Mouse (Mus musculus) c-Kit-positive CD71-negative TER-119-negative erythroid progenitor cells, embryonic 14.5 days (primary cell): Measurements from ENCODE around the gene Ormdl3.
"Not testable (repeated sequence)": the region's sequence is repeated elsewhere in the genome, so short reads cannot be mapped to it uniquely, and the experiment has no call there.

Source experiments
- DNase-seq: peaks from one replicate; pipeline ENCODE4 v3.0.0-alpha.2; 2013; ENCODE audit warnings: low read depth

The Ormdl3 gene

DNA sequence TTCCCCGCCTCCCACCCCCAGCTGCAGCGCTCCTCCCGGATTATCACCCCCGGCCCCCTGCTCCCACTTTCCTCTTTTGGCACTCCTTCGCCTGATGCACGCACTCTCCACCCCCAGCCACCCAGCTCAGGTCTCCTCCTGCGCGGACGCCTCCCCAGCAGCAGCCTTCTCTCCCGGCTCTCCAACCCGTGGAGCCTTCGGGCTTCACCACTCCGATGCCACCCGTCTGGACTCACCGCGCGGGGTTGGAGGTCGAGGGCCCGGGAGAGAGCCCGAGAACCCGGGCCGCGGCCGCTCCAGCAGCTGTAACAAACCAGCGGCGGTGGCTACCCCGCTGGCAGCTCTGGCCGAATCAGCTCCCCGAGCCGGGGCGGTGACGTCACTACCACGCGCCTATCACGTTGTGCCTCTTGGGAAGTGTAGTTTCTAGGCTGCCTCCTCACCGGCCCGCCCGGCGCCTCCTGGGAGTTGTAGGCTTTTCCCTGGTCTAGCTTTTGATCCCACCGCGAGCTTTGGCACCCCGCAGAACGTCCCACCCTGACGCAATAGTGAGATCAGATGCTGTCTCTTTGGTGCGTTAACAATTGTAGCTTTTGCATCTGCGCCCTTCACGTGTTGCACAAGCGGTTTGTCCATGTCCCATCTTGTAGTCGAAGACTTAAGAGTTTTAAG lies at the start of gene Ormdl3:
Gene Ormdl3 (minus strand): TSS at position 477 of the 672 bp plus-strand sequence.
- DNase-seq, result peak; percentile 97

DNA sequence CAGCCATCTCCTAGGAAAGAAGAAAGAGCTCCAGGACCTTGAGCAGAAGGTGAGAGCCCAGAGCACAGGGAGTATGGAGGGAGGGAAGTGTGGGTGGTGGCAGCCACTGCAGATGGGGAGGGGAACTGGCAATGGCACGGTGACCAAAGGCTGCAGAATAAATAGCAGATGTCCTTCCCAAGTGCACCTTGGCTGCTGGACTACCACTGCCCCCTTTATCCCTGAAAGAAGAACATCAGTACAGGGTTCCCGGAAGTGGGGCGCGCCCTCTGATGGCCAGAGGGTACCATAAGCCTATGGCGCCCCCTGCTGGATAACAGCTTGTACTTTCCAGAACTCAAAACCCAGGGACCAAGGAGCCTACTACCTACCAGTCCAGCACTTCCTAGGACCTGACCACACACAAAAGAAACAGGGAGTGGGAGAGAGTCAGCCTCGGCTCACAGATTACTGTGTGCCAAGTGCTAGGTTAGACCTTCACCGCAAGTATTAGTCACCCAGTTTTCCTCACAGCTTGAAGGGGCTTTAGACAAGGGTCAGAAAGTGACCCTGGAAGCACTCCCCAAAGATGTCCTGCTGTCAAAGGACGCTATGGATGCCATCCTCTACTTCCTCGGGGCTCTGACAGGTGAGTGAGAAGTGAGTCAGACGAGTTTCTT lies 48.3 kb upstream of the Ormdl3 start:
- peak; percentile 18 for DNase-seq

DNA sequence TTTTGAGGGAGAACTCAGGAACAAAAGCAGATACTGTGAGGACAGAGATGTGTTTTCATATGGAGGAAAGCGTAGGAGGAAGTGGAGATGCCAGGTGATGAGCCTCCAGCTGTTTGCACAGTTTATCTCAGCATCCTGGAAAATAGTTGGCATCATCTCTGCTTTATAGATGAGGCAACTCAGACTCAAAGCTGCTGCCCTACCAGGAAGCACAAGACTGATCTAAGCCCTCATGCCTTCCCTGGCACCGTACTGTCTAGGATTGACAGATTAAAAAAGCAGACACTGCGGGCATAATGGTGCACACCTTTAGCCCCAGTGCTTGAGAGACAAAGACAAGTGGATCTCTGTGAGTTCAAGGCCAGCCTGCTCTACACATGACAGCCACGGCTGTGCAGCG lies 43.5 kb upstream of the Ormdl3 start:
- no peak for DNase-seq

DNA sequence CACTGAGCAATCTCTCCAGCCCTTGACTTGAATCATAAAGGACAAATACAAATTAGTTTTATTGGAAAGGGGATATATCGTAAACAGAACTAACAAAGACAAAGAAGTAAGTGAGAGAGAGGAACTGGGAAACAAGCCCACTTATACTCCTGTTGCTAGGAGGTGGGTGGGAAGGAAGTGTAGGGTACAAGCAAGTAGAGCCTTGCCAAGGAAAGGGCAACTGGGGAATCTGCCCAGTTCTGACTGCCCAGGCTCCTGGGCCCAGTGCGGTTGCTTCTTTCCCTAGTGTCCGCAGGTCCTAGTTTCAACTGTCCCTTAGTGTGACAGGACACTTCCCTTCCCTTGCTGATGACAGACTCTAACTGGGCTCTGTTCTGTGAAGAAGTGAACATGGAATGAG lies 41.5 kb upstream of the Ormdl3 start:
- DNase-seq, result no peak

DNA sequence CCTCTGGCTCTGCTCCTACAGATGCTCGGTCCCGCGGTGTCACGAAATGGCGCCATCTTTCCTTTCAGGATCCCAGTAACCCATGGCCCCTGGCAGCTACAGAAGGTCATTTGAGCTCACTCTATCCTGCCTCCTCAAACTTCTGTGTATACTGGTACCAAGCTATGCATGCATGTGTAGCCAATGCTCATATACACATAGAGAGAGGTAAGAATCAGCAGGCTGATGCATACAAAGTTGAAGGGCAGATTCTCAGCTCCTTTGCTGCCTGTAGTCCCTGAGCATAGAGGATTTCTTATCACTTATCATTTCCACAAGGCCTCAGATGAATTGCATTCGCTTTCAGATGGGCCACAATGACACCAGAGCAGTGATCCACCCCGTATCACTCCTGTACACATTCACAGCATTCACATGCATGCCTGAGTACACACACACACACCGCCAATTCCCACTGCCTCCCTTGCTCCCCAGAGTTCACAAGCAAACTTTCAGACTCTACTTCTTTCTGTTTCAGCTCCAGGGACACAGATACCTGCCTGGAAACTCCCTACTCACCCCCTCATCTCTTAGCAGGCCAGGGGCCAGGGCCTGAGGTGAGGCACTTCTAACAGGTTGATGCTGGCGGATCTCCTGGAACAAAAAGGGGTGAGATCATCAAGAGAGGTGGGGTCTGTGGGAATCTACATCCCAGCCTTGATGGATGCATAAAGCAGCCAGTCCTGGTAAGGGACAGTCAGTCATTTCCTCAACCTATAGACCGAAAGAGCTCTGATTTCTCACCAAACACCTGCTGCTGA lies 38.6 kb upstream of the Ormdl3 start, which contains the start of the genes Gm12355 and Gsdma3:
Gene Gm12355 (minus strand): TSS at position 51 of the 800 bp plus-strand sequence.
Gene Gsdma3 (plus strand): TSS at position 750 of the 800 bp plus-strand sequence.
- DNase-seq, result no peak

DNA sequence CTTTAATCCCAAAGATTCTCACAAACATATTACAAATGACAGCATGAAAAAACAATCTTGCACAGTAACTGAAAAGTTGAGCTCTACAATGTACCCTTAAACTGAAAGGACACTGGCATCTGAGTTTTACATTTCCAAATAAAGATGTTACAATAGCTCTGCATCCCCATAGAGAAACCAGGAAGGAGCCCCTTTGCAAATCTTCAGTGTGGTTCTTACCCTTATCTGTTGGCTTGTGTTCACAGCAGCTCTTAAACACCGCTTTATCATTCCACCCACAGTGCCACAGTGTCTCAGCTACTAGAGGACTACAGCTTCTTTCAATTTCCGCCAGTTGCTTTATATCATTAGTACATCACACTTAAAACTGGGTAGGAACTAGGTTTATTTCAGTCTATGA lies 37.2 kb upstream of the Ormdl3 start:
- DNase-seq, result not testable (repeated sequence)

DNA sequence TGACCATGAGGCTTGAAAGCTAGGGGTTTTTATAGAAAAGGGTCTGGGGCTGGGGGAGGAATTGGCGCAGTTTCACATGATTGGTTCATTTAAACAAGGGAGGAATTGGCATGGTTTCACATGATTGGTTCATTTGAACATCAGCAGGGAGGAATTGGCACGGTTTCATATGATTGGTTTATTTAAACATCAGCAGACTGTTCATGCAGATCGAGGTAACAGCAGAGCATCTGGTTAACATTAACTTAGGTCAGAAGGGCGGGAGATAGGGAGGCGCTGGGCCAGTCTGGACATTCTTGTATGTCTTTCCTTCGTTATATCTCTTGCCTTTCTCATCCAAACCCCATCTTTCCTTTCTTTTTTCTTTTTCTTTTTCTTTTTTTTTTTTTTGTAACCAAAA lies 36.8 kb upstream of the Ormdl3 start:
- not testable (repeated sequence) for DNase-seq

DNA sequence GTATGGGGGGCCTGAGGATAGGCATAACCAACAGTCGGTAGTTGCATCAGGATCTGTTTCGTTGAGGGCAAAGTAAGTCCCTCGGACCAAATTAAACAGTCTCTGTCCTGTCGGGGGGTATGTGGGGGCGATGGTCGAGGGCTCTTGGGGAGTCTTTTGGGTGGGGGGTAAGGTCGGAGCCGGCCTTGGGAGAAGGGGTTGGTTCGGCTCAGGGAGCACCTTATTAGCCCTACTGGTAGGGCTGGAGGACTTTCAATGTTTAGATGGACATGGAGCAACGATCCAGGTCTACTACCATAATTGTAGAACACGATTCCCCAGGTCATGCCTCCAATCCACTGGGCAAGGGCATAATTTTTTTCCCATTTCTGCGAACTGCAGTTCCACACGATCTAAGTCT lies 33.6 kb upstream of the Ormdl3 start:
- no peak for DNase-seq

DNA sequence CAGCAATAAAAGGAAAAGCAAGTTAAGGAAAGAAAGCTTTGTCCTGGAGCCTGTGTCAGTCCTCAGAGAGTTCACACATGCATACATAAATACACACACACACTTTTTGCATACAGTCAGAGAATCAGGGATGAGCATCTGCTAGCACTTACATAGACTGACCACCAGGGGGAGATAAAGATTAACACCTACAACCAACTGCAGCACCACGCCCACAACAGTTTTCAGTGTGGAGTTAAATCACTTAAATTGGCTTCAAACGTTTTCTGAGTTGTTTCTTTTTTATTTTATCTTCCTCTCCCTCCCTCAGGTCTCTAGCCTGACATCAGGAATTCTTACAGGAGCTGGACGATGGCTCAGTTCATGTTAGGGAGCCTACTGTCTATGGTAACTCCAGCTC lies 19.6 kb upstream of the Ormdl3 start:
- DNase-seq, result no peak

DNA sequence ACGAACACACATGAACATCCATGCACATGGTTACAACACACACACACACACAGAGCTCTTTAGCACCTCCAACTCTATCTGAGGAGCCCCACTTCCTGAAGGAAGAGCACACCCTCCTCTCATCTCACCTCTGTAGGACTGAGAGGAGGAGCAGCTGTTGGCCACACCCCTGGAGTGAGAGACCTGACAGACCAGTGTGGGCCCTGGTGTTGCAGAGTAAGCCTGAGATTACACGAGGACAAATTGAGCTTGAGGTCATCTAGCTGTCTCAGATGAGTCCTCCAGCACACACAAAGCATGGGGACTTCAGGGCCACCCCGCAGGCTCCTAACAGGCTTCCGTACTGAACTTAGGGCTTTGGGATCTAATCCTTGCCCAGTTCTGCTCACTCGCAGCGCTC lies 17.7 kb upstream of the Ormdl3 start:
- DNase-seq, result not testable (repeated sequence)

DNA sequence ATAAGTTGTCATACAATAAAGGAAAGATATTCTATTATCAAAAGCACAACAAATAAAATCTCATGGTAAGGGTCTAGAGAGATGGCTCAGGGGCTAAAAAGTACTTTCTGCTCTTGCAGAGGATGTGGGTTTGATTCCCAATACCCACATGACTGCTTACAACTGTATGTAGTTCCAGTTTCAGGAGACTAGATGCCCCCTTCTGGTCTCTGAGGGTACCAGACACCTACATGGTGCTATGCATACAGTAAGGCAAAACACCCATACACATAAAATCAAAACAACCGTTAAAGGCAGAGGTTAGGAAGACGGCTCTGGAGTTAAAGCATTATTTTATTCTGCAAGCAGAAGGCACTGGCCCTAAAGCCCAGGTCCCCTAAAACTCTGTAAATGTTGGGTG lies 16.8 kb upstream of the Ormdl3 start:
- no peak for DNase-seq

DNA sequence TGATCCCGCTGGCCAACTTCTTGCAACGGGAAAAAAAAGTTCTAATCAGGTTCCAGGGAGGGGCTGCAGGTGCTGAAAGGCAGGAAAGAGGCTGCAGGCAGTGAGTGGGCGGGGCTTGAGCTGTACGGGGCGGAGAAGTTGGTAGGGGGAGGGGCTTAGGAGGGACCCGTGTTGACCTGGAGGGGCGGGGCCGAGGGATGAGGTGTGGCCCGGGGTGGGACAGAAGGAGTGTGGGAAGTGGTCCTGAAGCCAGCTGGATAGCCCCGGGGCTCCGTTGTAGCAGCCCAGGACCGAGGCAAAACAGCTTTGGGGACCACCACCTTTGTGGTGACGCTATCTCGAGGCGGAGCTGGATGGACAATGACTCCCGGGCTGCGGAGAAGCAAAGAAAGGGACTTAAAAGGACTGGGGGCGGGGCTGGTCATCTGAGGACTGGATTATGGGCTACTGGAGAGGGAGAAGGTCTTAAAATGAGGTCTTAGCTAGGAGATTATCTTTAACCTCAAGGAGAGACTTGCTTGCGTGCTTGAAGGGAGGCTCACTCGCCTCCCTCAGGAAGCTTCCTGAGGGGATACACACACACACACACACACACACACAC lies 15.0 kb upstream of the Ormdl3 start:
- DNase-seq, result no peak

DNA sequence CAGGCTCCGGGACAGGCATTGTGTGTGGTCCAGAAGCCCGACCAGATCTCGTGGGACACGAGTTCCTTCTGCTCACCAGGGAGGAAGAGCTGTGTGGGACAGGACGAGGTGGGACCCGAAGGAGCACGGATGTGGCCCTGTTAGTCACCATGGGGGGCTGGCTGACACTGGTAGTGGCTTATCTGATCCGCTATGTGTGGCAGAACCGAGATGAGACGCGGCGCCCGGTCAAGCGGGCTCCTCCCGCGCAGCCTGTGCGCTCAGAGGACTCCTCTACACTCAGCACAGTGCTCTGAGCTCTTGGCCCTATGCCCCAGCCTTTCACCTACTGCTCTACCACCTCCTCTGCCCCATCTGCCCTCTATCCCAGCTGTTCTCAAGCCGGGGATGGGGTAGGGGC lies 12.1 kb upstream of the Ormdl3 start:
- no peak for DNase-seq

DNA sequence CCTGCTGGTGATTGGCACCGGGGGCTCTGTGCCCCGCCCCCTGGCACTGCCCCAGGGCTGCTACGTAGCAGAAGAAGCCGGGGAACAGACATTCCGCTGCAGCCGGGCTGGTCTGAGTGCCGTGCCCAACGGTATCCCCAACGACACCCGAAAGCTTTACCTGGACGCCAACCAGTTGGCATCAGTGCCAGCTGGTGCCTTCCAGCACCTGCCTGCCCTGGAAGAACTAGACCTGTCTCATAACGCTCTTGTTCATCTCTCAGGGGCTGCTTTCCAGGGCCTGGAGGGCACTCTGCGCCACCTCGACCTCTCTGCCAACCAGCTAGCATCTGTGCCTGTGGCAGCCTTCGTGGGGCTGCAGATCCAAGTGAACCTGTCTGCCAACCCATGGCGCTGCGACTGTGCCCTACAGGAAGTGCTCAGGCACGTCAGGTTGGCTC lies 11.7 kb upstream of the Ormdl3 start:
- no peak for DNase-seq

DNA sequence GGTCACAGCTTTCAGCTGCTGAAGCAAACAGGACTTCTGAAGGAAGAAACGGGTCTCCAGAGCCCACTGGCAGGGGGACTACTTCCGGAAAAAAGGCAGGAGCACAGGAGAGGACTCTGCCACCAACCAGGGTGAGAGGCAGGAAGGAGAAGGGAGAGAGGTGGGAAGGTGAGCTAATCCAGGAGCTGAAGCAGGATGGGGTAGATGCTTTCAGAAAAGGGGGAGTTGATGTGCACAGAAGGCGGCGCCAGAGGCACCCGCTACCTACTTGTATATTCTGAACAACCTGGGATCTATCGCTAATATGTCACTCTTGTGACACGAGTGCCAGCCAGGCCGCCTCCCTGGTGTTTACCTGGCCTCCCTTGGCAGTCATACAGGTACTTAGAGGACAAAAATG lies 10.8 kb upstream of the Ormdl3 start, which contains the start of gene Lrrc3c:
Gene Lrrc3c (plus strand): TSS at position 301 of the 400 bp plus-strand sequence.
- no peak for DNase-seq

DNA sequence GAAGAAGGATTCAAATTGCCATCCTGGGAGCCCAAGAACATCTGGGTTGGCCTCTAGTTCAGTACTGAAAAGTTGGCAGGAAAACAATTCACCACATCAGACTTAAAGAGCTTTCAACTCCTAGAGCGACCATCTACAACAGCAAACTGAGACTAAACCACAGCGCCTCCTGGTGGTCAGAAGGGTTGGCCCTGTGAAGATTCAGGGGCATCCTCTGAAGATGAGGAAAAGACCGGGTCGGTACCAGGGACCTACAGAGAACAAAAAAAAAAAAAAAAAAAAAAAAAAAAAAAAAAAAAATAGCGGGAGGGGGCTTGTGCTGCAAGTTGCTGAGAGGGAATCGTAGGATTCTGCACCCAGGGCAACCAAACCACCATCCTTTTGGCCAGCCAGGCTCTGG lies 10.2 kb upstream of the Ormdl3 start:
- DNase-seq, result peak; percentile 78

DNA sequence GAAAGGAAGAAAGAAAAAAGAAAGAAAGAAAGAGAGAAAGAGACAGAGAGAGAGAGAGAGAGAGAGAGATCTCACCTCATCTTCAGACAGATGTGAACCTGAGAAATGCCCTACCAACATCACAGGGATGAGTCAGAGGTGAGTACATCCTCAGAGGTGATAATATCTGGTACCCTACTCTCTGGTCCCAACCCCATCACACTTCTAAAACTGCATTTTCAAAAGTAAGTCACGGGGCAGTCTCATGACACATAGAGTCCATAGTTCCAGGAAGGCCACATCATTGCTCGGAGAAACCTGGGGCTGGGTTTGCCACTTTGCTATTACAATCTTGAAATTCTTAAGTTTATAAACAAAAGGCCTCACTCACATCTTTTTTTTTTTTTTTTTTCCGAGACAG lies 8.8 kb upstream of the Ormdl3 start:
- no peak for DNase-seq

DNA sequence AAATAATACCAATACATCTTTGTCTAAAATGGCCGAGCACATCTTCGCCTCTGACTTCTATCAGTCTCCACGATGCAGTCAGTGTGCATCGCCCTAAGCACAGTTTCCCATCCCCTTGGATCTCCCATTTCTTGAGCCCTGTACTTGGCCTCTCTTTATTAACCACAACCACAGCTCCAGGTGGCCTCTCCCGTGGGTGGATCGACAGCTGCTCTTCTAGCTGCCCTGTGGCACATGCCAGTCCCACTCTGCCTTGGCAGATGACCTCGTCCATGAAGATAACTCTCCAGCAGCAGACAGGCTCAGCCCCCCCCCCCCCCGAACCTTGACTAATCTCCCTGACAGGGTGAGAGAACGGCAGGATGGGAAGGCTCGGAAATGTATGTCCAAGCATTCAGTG lies 8.3 kb upstream of the Ormdl3 start:
- no peak for DNase-seq

DNA sequence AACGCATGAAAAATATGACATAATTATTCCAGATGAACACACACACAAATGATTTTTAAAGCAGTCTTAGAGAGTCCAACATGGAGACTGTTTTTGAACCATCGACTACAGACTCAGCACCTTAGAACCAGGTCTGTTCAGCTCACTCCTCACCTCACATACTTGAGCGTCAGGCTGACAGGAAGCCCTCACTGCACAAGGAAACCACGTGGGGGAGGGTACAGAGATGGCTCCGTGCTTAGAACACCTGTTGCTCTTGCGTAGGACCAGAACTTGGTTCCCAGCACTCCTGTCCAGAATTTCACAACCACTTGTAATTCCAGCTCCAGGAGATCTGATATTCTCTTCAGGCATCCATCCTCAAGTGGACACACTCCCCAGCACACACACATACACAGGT lies 7.9 kb upstream of the Ormdl3 start:
- no peak for DNase-seq

DNA sequence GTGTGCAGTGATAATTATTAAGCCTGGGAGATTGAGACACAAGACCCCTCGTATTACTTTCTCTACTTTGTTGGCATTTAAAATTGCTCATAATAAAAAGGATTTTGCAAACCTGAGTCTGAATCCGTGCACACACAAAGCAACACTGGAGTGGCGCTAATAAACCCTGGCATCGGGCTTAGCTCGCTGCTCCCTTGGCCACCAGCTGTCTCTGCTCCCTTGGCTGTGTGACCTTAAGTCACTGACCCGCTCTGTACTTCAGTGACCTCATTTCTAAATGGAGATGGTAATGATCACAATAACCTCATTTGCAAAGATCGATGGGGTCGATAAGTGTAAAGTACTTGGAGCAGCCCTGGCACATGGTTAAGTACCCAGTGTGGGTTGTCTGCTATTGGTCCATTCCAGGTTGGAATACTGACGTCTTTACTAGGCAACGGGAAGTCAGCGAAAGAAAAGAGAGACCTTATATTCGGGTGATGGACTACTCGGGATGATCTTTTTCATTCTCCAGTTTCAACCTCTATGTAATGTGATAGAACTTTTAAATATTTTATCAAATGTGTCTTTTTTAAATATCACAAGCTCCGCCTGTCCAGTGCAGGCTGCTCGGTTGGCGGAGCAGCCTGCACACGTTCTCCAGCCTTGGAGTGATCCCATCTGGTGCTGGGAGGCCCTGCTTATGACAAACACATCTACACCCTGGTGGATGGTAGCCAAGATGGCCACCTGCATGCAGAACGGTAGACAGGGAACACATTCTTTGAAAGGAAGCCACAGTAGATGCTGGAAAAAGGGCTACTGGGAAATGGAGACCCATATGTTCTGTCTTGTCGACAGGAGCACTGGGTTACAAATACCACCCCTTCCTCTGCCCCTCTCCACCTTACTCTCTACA lies 3.6 kb upstream of the Ormdl3 start:
- DNase-seq, result no peak

DNA sequence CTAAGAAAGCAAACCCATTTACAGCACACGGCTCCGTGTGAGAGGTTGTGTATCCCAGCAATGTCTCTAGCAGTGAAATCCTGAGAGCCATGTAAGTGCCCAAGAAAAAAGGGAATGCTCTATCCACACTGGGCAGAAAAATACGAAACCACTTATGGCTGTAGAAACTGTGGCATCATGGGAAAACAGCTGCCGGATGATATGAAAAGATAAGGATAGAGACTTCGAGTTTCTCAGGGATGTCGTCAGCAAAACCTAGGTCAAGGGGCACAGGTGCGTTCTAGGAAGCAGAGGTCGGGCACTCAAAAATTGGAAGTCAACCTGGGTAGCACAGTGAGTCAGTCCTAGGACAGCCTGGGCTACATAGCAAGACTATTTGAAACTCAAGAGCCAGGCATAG lies 2.1 kb upstream of the Ormdl3 start:
- no peak for DNase-seq
